Mouse (Mus musculus) heart, adult 2 months (tissue): ENCODE data around the gene Cish. TPM values are rescaled to one million over a fixed set of nuclear protein-coding genes. Genes with fewer than 3 reads are reported as not detected.
A peak's percentile ranks its signal among the peaks of the same experiment; 100 is the strongest.

ENCODE experiments used
- DNase-seq, 2 experiments: peaks; one replicate each; pipeline ENCODE4 v3.0.0; 2021
- H3K27ac ChIP-seq: fragments of 200-600 bp; 2 replicates; pipeline ENCODE4 v1.8.1; 2022
- H3K27me3 ChIP-seq: fragments of 200-500 bp; 2 replicates; pipeline ENCODE4 v1.6.1; 2012; ENCODE audit warnings: mild to moderate bottlenecking, low read length, inconsistent platforms, mixed read lengths; ENCODE audit not compliant: control insufficient read depth, insufficient read depth
- H3K36me3 ChIP-seq: fragments of 200-500 bp; 2 replicates; pipeline ENCODE4 v1.6.1; 2012; ENCODE audit warnings: low read length, inconsistent platforms; ENCODE audit not compliant: control insufficient read depth, insufficient read depth
- H3K4me1 ChIP-seq: fragments of 200-500 bp; 2 replicates; pipeline ENCODE4 v1.6.1; 2011; ENCODE audit warnings: low read length; ENCODE audit not compliant: control insufficient read depth, insufficient read depth
- H3K4me3 ChIP-seq: fragments of 200-600 bp; 2 replicates; pipeline ENCODE4 v1.8.1; 2022
- H3K79me2 ChIP-seq: fragments of 200-500 bp; replicated peaks from 2 replicates; pipeline ENCODE4 v1.6.1; 2012; ENCODE audit warnings: mild to moderate bottlenecking, inconsistent platforms, low read length, moderate library complexity, mixed read lengths; ENCODE audit not compliant: control insufficient read depth, insufficient read depth
- H3K9ac ChIP-seq: fragments of 200-500 bp; 2 replicates; pipeline ENCODE4 v1.6.1; 2012; ENCODE audit warnings: low read depth, mild to moderate bottlenecking, control low read depth, inconsistent platforms, low read length, mixed read lengths
- CTCF ChIP-seq: fragments of 200-600 bp; IDR thresholded peaks from 2 replicates; pipeline ENCODE4 v1.8.1; 2022; ENCODE audit warnings: antibody characterized with exemption, mild to moderate bottlenecking, moderate library complexity
- EP300 ChIP-seq: fragments of 200-500 bp; IDR thresholded peaks from 2 replicates; pipeline ENCODE4 v1.6.1; 2011; ENCODE audit warnings: low read depth, low read length, control low read depth; ENCODE audit not compliant: insufficient read depth
- POLR2A ChIP-seq: fragments of 200-500 bp; IDR thresholded peaks from 2 replicates; pipeline ENCODE4 v1.6.1; 2011; ENCODE audit warnings: mild to moderate bottlenecking, low read depth, low read length, control low read depth; ENCODE audit not compliant: insufficient read depth
- WGBS: fragments of 180-500 bp; shearing (Covaris S2); methylation state at CpG from one replicate; pipeline ENCODE4 v1.1.7; 2018; 5-methylcytosine and 5-hydroxymethylcytosine counted together
- intact Hi-C: fragments of 180-260 bp; cut with DNase I; formaldehyde crosslinking; loops from one replicate; pipeline ENCODE4 v1.15.1; 2025
- polyA plus RNA-seq: library from polyadenylated mRNA; depleted of rRNA; stranded (reverse); fragments of >200 nt; gene quantifications from 2 replicates; pipeline ENCODE4 v1.2.3, GENCODE M21; 2012
- total RNA-seq, 2 experiments: library from RNA; stranded (reverse); gene quantifications; 2 replicates each; pipeline ENCODE4 v1.2.3; 2021

Cish gene
- total and polyA plus RNA-seq, 3 experiments, result 118 to 167 (median 151) TPM

DNA sequence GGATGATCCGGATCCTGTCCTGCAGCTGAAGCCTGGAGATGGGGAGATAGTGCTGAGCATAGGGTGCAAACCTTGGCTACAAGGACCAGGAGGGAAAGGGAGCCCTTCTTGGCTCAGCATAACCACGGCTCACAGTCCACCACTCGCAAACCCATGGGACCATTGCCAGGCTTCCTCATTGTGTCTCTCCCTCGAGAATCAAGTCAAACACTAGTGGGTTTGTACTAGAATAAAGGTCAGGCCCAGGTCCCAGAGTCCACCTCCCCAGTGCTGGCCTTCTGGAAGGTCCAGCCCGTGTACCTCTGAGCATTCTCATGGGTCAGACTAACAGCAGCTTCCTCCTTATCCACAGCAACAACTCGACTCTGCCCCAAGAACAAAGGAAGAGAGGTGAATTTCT, 35.0 kb downstream of the Cish start:
- no peaks in the 10 kb centered on the region for H3K27me3 ChIP-seq
- DNase-seq, result no peak
- H3K79me2 ChIP-seq, result no peaks in the 10 kb centered on the region
- no peak overlapping the region for H3K4me3 ChIP-seq
- intact Hi-C loops, result no loop called here
- no peak for TF ChIP-seq CTCF
- no peak for TF ChIP-seq EP300
- no peak for TF ChIP-seq POLR2A
- H3K36me3 ChIP-seq, result no peaks in the 10 kb centered on the region
- no peak overlapping the region for H3K9ac ChIP-seq
- H3K4me1 ChIP-seq, result peaks cover 4% of the 10 kb centered on the region; the same call in 1 of the 2 replicates
- 60% methylated on average over 6 of the region's 6 CpGs for WGBS
- H3K27ac ChIP-seq, result no peak overlapping the region

DNA sequence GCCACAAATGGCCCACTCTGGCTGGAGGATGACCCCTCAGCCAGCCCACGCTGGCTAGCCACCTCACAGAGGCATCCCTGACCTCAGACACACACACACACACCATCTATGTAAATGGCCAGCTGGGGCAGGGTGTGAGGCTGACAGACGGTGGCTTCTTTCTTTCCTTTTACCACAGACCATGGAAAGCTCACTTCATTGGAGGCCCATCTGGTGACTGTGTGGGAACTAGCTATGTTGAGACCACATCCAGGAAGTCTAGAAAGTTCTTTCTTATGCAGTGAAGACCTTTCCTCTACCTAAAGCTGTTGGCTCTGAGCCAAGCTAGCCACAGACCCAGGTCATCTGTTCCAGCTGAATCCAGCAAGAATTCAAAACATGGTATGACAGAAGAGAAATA, 37.9 kb downstream of the Cish start:
- H3K4me1 ChIP-seq, result peaks cover 2% of the 10 kb centered on the region
- no peaks in the 10 kb centered on the region for H3K79me2 ChIP-seq
- H3K36me3 ChIP-seq, result no peaks in the 10 kb centered on the region
- no peak for TF ChIP-seq POLR2A
- H3K4me3 ChIP-seq, result no peak overlapping the region
- WGBS, result 61% methylated on average over 2 of the region's 2 CpGs
- H3K27me3 ChIP-seq, result no peaks in the 10 kb centered on the region
- no peak overlapping the region for H3K27ac ChIP-seq
- DNase-seq, result no peak
- intact Hi-C loops, result no loop called here
- H3K9ac ChIP-seq, result no peak overlapping the region

DNA sequence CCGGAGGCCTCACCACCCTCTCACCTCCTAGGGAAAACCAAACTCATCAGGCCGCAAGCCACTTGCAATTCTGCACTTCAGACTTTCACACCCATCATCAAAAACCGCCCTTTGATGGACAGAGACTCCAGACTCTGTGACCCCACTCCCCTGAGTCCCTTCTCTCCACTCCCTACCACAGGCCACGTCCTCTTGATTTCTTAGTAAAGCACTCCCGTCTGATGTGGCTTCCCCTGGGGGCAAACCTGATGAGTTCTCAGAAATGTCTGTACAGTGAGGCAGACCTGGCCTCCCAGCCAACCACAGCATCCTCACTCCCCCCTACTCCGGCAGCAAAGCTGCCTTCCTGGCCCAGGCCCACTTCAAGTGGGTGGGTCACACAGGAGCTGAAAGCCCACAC, 38.5 kb downstream of the Cish start:
- Histone ChIP-seq H3K4me1 (peaks cover 2% of the 10 kb centered on the region), H3K79me2 (no peaks in the 10 kb centered on the region), H3K27me3 (no peaks in the 10 kb centered on the region), H3K27ac (no peak overlapping the region), H3K9ac (no peak overlapping the region), H3K4me3 (no peak overlapping the region), H3K36me3 (no peaks in the 10 kb centered on the region)
- intact Hi-C loops, result no loop called here
- WGBS, result 85% methylated on average over 6 of the region's 6 CpGs
- no peak for TF ChIP-seq EP300
- no peak for TF ChIP-seq CTCF
- no peak for TF ChIP-seq POLR2A
- DNase-seq, result no peak

DNA sequence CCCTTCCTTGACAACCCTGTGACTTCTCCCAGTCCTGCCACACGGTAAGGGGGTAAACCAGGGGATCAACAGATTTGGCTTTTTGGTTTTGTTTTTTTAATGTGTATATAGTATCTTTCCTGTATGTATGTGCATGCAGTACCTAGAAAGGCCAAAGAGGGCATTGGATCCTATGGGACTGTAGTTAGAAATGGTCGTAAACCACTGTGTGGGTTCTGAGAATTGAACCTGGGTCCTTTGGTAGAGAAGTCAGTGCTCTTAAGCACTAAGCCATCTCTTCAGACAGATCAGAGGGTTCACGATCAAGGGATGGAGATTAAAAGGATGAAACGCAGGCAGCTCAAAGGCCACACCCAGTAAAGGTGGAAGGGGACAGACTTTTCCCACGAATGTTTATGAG, 39.2 kb downstream of the Cish start:
- Histone ChIP-seq H3K4me3 (no peak overlapping the region), H3K36me3 (no peaks in the 10 kb centered on the region), H3K9ac (no peak overlapping the region), H3K27me3 (no peaks in the 10 kb centered on the region), H3K79me2 (no peaks in the 10 kb centered on the region), H3K4me1 (peaks cover 2% of the 10 kb centered on the region), H3K27ac (no peak overlapping the region)
- TF ChIP-seq EP300 (no peak), POLR2A (no peak), CTCF (peak; percentile 14; the same call in 1 of the 2 replicates)
- DNase-seq, result no peak
- intact Hi-C loops, result loop anchor here (5.0 kb wide), 1 partner anchor 88 kb away; no protein-coding TSS in a partner anchor
- 91% methylated on average over 5 of the region's 5 CpGs for WGBS

DNA sequence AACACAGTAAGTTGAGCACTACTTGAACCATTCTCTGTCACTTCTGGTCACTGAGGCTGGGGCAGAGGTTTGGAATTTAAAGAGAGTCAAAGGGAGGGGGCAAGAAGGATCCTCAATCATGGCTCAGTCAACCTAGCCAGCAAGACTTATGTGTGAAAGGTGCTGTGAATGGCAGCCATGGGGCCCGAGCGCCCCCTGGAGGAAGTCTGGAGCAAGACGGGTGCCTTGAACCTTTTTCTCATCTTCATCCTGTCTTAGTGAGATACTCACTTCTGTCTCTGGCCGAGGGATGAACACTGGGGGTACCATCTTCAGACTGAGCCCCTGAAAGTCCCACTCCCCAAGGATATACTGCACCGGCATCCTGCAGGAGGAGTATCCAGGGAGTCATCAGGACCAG, 40.1 kb downstream of the Cish start:
- DNase-seq, result peak; percentile 78 to 81
- Histone ChIP-seq H3K36me3 (no peaks in the 10 kb centered on the region), H3K79me2 (no peaks in the 10 kb centered on the region), H3K9ac (no peak overlapping the region), H3K4me1 (peaks cover 2% of the 10 kb centered on the region), H3K27me3 (no peaks in the 10 kb centered on the region), H3K4me3 (no peak overlapping the region), H3K27ac (peak overlapping the region; percentile 8; the same call in 1 of the 2 replicates)
- TF ChIP-seq POLR2A (0 out of 2 replicates have a peak, but pooled peaks have one; percentile 32), CTCF (no peak; the same call in none of the 2 replicates), EP300 (peak; percentile 87)
- intact Hi-C loops, result loop anchor here (1.0 to 5.0 kb wide), 3 partner anchors 42 to 433 kb away; no protein-coding TSS in a partner anchor
- 3% methylated on average over 5 of the region's 5 CpGs for WGBS

DNA sequence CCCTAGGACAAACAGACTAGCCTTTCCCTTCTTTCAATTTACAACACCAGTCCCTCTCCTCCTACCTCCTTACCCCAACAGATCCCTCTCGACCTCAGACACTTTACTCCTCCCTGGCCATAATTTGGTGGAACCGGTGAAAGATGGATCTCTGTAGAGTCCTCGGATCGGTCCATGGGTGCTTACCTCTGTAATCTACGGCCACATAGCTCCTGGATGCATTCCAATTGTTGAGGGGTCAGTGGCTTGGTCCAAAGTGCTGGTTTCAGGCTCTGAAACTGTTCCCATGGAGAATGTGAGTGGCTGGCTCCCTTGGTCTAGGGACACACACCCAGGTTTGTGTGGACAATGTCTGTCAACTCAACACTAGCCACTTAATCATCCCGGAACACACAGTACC, 40.6 kb downstream of the Cish start:
- Histone ChIP-seq H3K4me3 (no peak overlapping the region), H3K27ac (no peak overlapping the region; the same call in 1 of the 2 replicates), H3K9ac (no peak overlapping the region), H3K36me3 (no peaks in the 10 kb centered on the region), H3K27me3 (no peaks in the 10 kb centered on the region), H3K4me1 (peaks cover 3% of the 10 kb centered on the region), H3K79me2 (no peaks in the 10 kb centered on the region)
- 75% methylated on average over 6 of the region's 6 CpGs for WGBS
- TF ChIP-seq EP300 (no peak), CTCF (no peak), POLR2A (no peak)
- intact Hi-C loops, result loop anchor here (1.0 to 5.0 kb wide), 3 partner anchors 42 to 434 kb away; no protein-coding TSS in a partner anchor
- no peak for DNase-seq
